Mouse (Mus musculus) stomach, postnatal 0 days (tissue): ENCODE measurements around the gene Gkn3. TPM values are rescaled to one million over a fixed set of nuclear protein-coding genes. Genes with fewer than 3 reads are reported as not detected.

ENCODE experiments used
- ATAC-seq: fragments of 200-750 bp; cut with Nextera tagmentation; 2 replicates; pipeline ENCODE4 v1.8.0; 2017; ENCODE audit not compliant: low FRiP score, low TSS enrichment
- DNase-seq: peaks from one replicate; pipeline ENCODE4 v3.0.0-alpha.2; 2016; ENCODE audit warnings: low spot score
- H3K27ac ChIP-seq: fragments of 300-500 bp; sonication (generic); replicated peaks from 2 replicates; pipeline ENCODE4 v1.5.1; 2014; ENCODE audit warnings: mild to moderate bottlenecking, control low read depth
- H3K27me3 ChIP-seq: fragments of 300-500 bp; sonication (generic); 2 replicates; pipeline ENCODE4 v1.6.1; 2014; ENCODE audit warnings: low read length; ENCODE audit not compliant: control insufficient read depth, insufficient read depth
- H3K36me3 ChIP-seq: fragments of 300-500 bp; sonication (generic); 2 replicates; pipeline ENCODE4 v1.6.1; 2014; ENCODE audit warnings: low read length, mixed read lengths; ENCODE audit not compliant: control insufficient read depth, insufficient read depth
- H3K4me1 ChIP-seq: fragments of 300-500 bp; sonication (generic); replicated peaks from 2 replicates; pipeline ENCODE4 v1.6.1; 2014; ENCODE audit warnings: antibody characterized with exemption; ENCODE audit not compliant: control insufficient read depth, insufficient read depth
- H3K4me2 ChIP-seq: fragments of 300-500 bp; sonication (generic); replicated peaks from 2 replicates; pipeline ENCODE4 v1.6.1; 2014; ENCODE audit warnings: low read depth, mild to moderate bottlenecking, control low read depth, moderate library complexity
- H3K4me3 ChIP-seq: fragments of 300-500 bp; sonication (generic); 2 replicates; pipeline ENCODE4 v1.5.1; 2014; ENCODE audit warnings: low read depth, low read length, control low read depth
- H3K9ac ChIP-seq: fragments of 300-500 bp; sonication (generic); 2 replicates; pipeline ENCODE4 v1.6.1; 2014; ENCODE audit warnings: mild to moderate bottlenecking, low read length, control low read depth, mixed read lengths
- H3K9me3 ChIP-seq: fragments of 300-500 bp; sonication (generic); 2 replicates; pipeline ENCODE4 v1.6.1; 2016; ENCODE audit warnings: low read length; ENCODE audit not compliant: control insufficient read depth
- CTCF ChIP-seq: IDR thresholded peaks from 2 replicates; pipeline ENCODE4 v1.5.1; 2016; ENCODE audit warnings: antibody characterized with exemption, low read depth, mild to moderate bottlenecking, moderate library complexity
- EP300 ChIP-seq: optimal IDR thresholded peaks from 2 replicates; pipeline ENCODE3; 2016; ENCODE audit warnings: antibody characterized with exemption
- WGBS: fragments of 180-500 bp; shearing (Covaris S2); extraction: QIAGEN DNeasy Blood & Tissue Kit; methylation state at CpG from one replicate; pipeline ENCODE4 v1.1.7; 2014; 5-methylcytosine and 5-hydroxymethylcytosine counted together
- polyA plus RNA-seq: library from polyadenylated mRNA; unstranded; fragments of >200 nt; fragmentation: Nextera tagmentation; extraction: Ambion mirVana; gene quantifications from 2 replicates; pipeline ENCODE4 v1.2.1, GENCODE M21; 2015

The Gkn3 gene
- polyA plus RNA-seq, 1 experiment from 2014 or later = 107 TPM

- Histone ChIP-seq H3K27me3 (no peaks in the 10 kb centered on the region), H3K27ac (no peak overlapping the region), H3K4me2 (no peak overlapping the region), H3K9ac (no peak overlapping the region), H3K4me1 (no peaks in the 10 kb centered on the region), H3K4me3 (no peak overlapping the region), H3K9me3 (no peaks in the 10 kb centered on the region), H3K36me3 (no peaks in the 10 kb centered on the region)
- TF ChIP-seq EP300 = no peak
- no peak for TF ChIP-seq CTCF
- DNase-seq (no peak), ATAC-seq (no peak)
- WGBS = 60% methylated on average over 19 of the region's 19 CpGs
These were observed 35.5 kb upstream of the Gkn3 start for GRCm38 (mm10) chr6:87424037-87424816.

GRCm38 (mm10) chr6:87422304-87422703, 33.6 kb upstream of the Gkn3 start:
- WGBS = 54% methylated on average over 7 of the region's 7 CpGs
- Histone ChIP-seq H3K9ac (no peak overlapping the region), H3K36me3 (no peaks in the 10 kb centered on the region), H3K4me3 (no peak overlapping the region), H3K4me2 (no peak overlapping the region), H3K27me3 (no peaks in the 10 kb centered on the region), H3K27ac (no peak overlapping the region), H3K9me3 (no peaks in the 10 kb centered on the region), H3K4me1 (no peaks in the 10 kb centered on the region)
- ATAC-seq (no peak), DNase-seq (no peak)
- TF ChIP-seq EP300 (no peak), CTCF (no peak)

GRCm38 (mm10) chr6:87412011-87412410, 23.3 kb upstream of the Gkn3 start:
- H3K4me1 ChIP-seq = no peaks in the 10 kb centered on the region
- no peak for TF ChIP-seq CTCF
- no peak for TF ChIP-seq EP300
- no peak overlapping the region for H3K27ac ChIP-seq
- ATAC-seq (no peak), DNase-seq (no peak)
- H3K9ac ChIP-seq = no peak overlapping the region
- WGBS = 34% methylated on average over 3 of the region's 3 CpGs
- no peaks in the 10 kb centered on the region for H3K36me3 ChIP-seq
- no peaks in the 10 kb centered on the region for H3K9me3 ChIP-seq
- H3K4me3 ChIP-seq = no peak overlapping the region
- no peak overlapping the region for H3K4me2 ChIP-seq
- no peaks in the 10 kb centered on the region for H3K27me3 ChIP-seq

- Histone ChIP-seq H3K27me3 (no peaks in the 10 kb centered on the region), H3K27ac (no peak overlapping the region), H3K4me1 (no peaks in the 10 kb centered on the region), H3K4me2 (no peak overlapping the region), H3K36me3 (no peaks in the 10 kb centered on the region), H3K4me3 (no peak overlapping the region), H3K9ac (no peak overlapping the region; the same call in 1 of the 2 replicates), H3K9me3 (no peaks in the 10 kb centered on the region)
- WGBS = 62% methylated on average over 6 of the region's 6 CpGs
- DNase-seq (peak; percentile 10), ATAC-seq (no peak)
- TF ChIP-seq EP300 = no peak
- TF ChIP-seq CTCF = no peak
These were observed 12.7 kb upstream of the Gkn3 start for GRCm38 (mm10) chr6:87401456-87401855.

- WGBS = 64% methylated on average over 4 of the region's 4 CpGs
- DNase-seq = no peak
These were observed 11.3 kb upstream of the Gkn3 start for GRCm38 (mm10) chr6:87399886-87400566.

GRCm38 (mm10) chr6:87399137-87399536, 10.4 kb upstream of the Gkn3 start:
- Histone ChIP-seq H3K4me2 (no peak overlapping the region), H3K36me3 (no peaks in the 10 kb centered on the region), H3K27me3 (no peaks in the 10 kb centered on the region), H3K9me3 (no peaks in the 10 kb centered on the region), H3K4me3 (no peak overlapping the region), H3K27ac (no peak overlapping the region), H3K9ac (no peak overlapping the region), H3K4me1 (no peaks in the 10 kb centered on the region)
- ATAC-seq (peak; percentile 49), DNase-seq (peak; percentile 82)
- 2% methylated on average over 5 of the region's 5 CpGs for WGBS
- TF ChIP-seq EP300 (no peak), CTCF (peak; percentile 99)

More at GRCm38 (mm10) chr6:87399886-87400566, 11.3 kb upstream of the Gkn3 start:
- Histone ChIP-seq H3K4me3 (no peak overlapping the region), H3K27ac (no peak overlapping the region), H3K9ac (no peak overlapping the region), H3K4me2 (no peak overlapping the region), H3K9me3 (no peaks in the 10 kb centered on the region), H3K36me3 (no peaks in the 10 kb centered on the region), H3K27me3 (no peaks in the 10 kb centered on the region), H3K4me1 (no peaks in the 10 kb centered on the region)
- no peak for ATAC-seq
- TF ChIP-seq CTCF = no peak
- TF ChIP-seq EP300 = no peak
